Mouse (Mus musculus) lung, postnatal 0 days (tissue): Measurements from ENCODE around the gene Suv39h1. TPM values are rescaled to one million over a fixed set of nuclear protein-coding genes. Genes with fewer than 3 reads are reported as not detected.
A peak's percentile ranks its signal among the peaks of the same experiment; 100 is the strongest.

Source experiments
- ATAC-seq: fragments of 200-750 bp; cut with Nextera tagmentation; 2 replicates; pipeline ENCODE4 v1.8.0; 2017; ENCODE audit warnings: moderate library complexity
- DNase-seq: peaks from one replicate; pipeline ENCODE4 v3.0.0-alpha.2; 2016; ENCODE audit warnings: low spot score
- H3K27ac ChIP-seq: fragments of 300-500 bp; sonication (generic); 2 replicates; pipeline ENCODE4 v1.5.1; 2014; ENCODE audit warnings: antibody characterized with exemption, mild to moderate bottlenecking, low read length, mixed read lengths
- H3K27me3 ChIP-seq: fragments of 300-500 bp; sonication (generic); replicated peaks from 2 replicates; pipeline ENCODE4 v1.6.1; 2014; ENCODE audit warnings: low read length, mixed read lengths; ENCODE audit not compliant: insufficient read depth
- H3K36me3 ChIP-seq: fragments of 300-500 bp; sonication (generic); 2 replicates; pipeline ENCODE4 v1.6.1; 2014; ENCODE audit warnings: low read length, mixed read lengths; ENCODE audit not compliant: insufficient read depth
- H3K4me1 ChIP-seq: fragments of 300-500 bp; sonication (generic); 2 replicates; pipeline ENCODE4 v1.6.1; 2014; ENCODE audit warnings: antibody characterized with exemption, low read depth, low read length, mixed read lengths; ENCODE audit not compliant: insufficient read depth
- H3K4me2 ChIP-seq: fragments of 300-500 bp; sonication (generic); replicated peaks from 2 replicates; pipeline ENCODE4 v1.6.1; 2014; ENCODE audit warnings: low read depth, mild to moderate bottlenecking, low read length, moderate library complexity, mixed read lengths
- H3K4me3 ChIP-seq: fragments of 300-500 bp; sonication (generic); 2 replicates; pipeline ENCODE4 v1.5.1; 2014; ENCODE audit warnings: low read depth, low read length
- H3K9ac ChIP-seq: fragments of 300-500 bp; sonication (generic); replicated peaks from 2 replicates; pipeline ENCODE4 v1.6.1; 2014; ENCODE audit warnings: low read depth, mild to moderate bottlenecking
- H3K9me3 ChIP-seq: fragments of 300-500 bp; sonication (generic); 2 replicates; pipeline ENCODE4 v1.6.1; 2016; ENCODE audit warnings: low read length, mixed read lengths
- CTCF ChIP-seq: IDR thresholded peaks from 2 replicates; pipeline ENCODE4 v1.5.1; 2016; ENCODE audit warnings: antibody characterized with exemption, mild to moderate bottlenecking
- EP300 ChIP-seq: IDR thresholded peaks from 2 replicates; pipeline ENCODE4 v1.6.1; 2016; ENCODE audit warnings: antibody characterized with exemption, mild to moderate bottlenecking, control low read depth
- whole genome bisulfite sequencing: fragments of 180-500 bp; shearing (Covaris S2); extraction: QIAGEN DNeasy Blood & Tissue Kit; methylation state at CpG from one replicate; pipeline ENCODE4 v1.1.7; 2014; 5-methylcytosine and 5-hydroxymethylcytosine counted together
- polyA plus RNA-seq: library from polyadenylated mRNA; unstranded; fragments of >200 nt; fragmentation: Nextera tagmentation; extraction: Ambion mirVana; gene quantifications from 2 replicates; pipeline ENCODE4 v1.2.1, GENCODE M21; 2015

The Suv39h1 gene
- polyA plus RNA-seq, 1 experiment from 2014 or later, result 13.2 TPM

GRCm38 (mm10) chrX:8090346-8090953 lies 15.9 kb upstream of the Suv39h1 start, which contains the start of gene Was:
TSS of gene Was (minus strand) at chrX:8090498.
- no peaks in the 10 kb centered on the region for H3K9me3 ChIP-seq
- no peaks in the 10 kb centered on the region for H3K4me1 ChIP-seq
- H3K4me2 ChIP-seq, result no peak within 1 kb of the TSS
- H3K27me3 ChIP-seq, result no peaks in the 10 kb centered on the region
- H3K36me3 ChIP-seq, result no peaks in the 10 kb centered on the region
- H3K4me3 ChIP-seq, result no peak within 1 kb of the TSS
- no peak for ATAC-seq
- 80% methylated on average over 14 of the region's 14 CpGs for WGBS
- H3K27ac ChIP-seq, result no peak within 1 kb of the TSS
- TF ChIP-seq CTCF, result no peak
- peak; percentile 8 for DNase-seq
- no peak within 1 kb of the TSS for H3K9ac ChIP-seq

GRCm38 (mm10) chrX:8089746-8090145 lies 15.2 kb upstream of the Suv39h1 start:
- TF ChIP-seq CTCF (no peak), EP300 (no peak)
- H3K4me2 ChIP-seq, result no peak overlapping the region
- no peaks in the 10 kb centered on the region for H3K4me1 ChIP-seq
- H3K9ac ChIP-seq, result no peak overlapping the region
- no peak overlapping the region for H3K4me3 ChIP-seq
- no peaks in the 10 kb centered on the region for H3K9me3 ChIP-seq
- no peaks in the 10 kb centered on the region for H3K27me3 ChIP-seq
- no peaks in the 10 kb centered on the region for H3K36me3 ChIP-seq
- ATAC-seq (no peak), DNase-seq (no peak)
- H3K27ac ChIP-seq, result no peak overlapping the region
- 71% methylated on average over 3 of the region's 3 CpGs for WGBS

- Histone ChIP-seq H3K4me2 (no peak overlapping the region), H3K4me3 (no peak overlapping the region), H3K9me3 (no peaks in the 10 kb centered on the region), H3K9ac (no peak overlapping the region), H3K36me3 (no peaks in the 10 kb centered on the region), H3K27me3 (no peaks in the 10 kb centered on the region), H3K4me1 (no peaks in the 10 kb centered on the region), H3K27ac (no peak overlapping the region)
- DNase-seq (no peak), ATAC-seq (no peak)
- WGBS, result 75% methylated on average over 5 of the region's 8 CpGs
- TF ChIP-seq EP300 (no peak), CTCF (no peak)
Measured at GRCm38 (mm10) chrX:8085611-8086010, 11.1 kb upstream of the Suv39h1 start.

GRCm38 (mm10) chrX:8084771-8085259 lies 10.3 kb upstream of the Suv39h1 start:
- DNase-seq (no peak), ATAC-seq (no peak)
- H3K4me2 ChIP-seq, result no peak overlapping the region
- H3K4me1 ChIP-seq, result no peaks in the 10 kb centered on the region
- 88% methylated on average over 6 of the region's 6 CpGs for WGBS
- H3K9me3 ChIP-seq, result no peaks in the 10 kb centered on the region
- H3K27me3 ChIP-seq, result no peaks in the 10 kb centered on the region
- TF ChIP-seq CTCF, result no peak
- no peak overlapping the region for H3K4me3 ChIP-seq
- no peaks in the 10 kb centered on the region for H3K36me3 ChIP-seq
- H3K9ac ChIP-seq, result no peak overlapping the region
- H3K27ac ChIP-seq, result no peak overlapping the region

- Histone ChIP-seq H3K4me1 (no peaks in the 10 kb centered on the region), H3K9me3 (no peaks in the 10 kb centered on the region), H3K27me3 (no peaks in the 10 kb centered on the region), H3K9ac (no peak overlapping the region; the same call in 1 of the 2 replicates), H3K27ac (peak overlapping the region; percentile 20; the same call in 1 of the 2 replicates), H3K4me2 (peak overlapping the region; percentile 55), H3K4me3 (peak overlapping the region; percentile 38), H3K36me3 (no peaks in the 10 kb centered on the region)
- ATAC-seq (no peak; the same call in 1 of the 2 replicates), DNase-seq (no peak)
- WGBS, result 31% methylated on average over 3 of the region's 3 CpGs
- no peak for TF ChIP-seq CTCF
- no peak for TF ChIP-seq EP300
Measured at GRCm38 (mm10) chrX:8075104-8075503, 544 bp upstream of the Suv39h1 start.

GRCm38 (mm10) chrX:8073881-8074429 lies 605 bp downstream of the Suv39h1 start:
- H3K27me3 ChIP-seq, result no peaks in the 10 kb centered on the region
- H3K36me3 ChIP-seq, result no peaks in the 10 kb centered on the region
- H3K4me2 ChIP-seq, result peak overlapping the region; percentile 55
- H3K4me1 ChIP-seq, result no peaks in the 10 kb centered on the region
- no peak for TF ChIP-seq CTCF
- no peak for TF ChIP-seq EP300
- H3K27ac ChIP-seq, result peak overlapping the region; percentile 74
- H3K9ac ChIP-seq, result peak overlapping the region; percentile 23; the same call in 1 of the 2 replicates
- H3K4me3 ChIP-seq, result peak overlapping the region; percentile 59
- 16% methylated on average over 59 of the region's 64 CpGs for WGBS
- DNase-seq (peak; percentile 57), ATAC-seq (peak; percentile 38)
- no peaks in the 10 kb centered on the region for H3K9me3 ChIP-seq
